Mouse (Mus musculus): ENCODE results near the gene H2al1o. TPM values are rescaled to one million over a fixed set of nuclear protein-coding genes. Genes with fewer than 3 reads are reported as not detected.
"Not testable (repeated sequence)": the region's sequence is repeated elsewhere in the genome, so short reads cannot be mapped to it uniquely, and the experiment has no call there.

H2al1o gene
- not detected in 2 replicates for polyA plus RNA-seq (2014; fragmentation: Nextera tagmentation; extraction: Ambion mirVana)

DNA sequence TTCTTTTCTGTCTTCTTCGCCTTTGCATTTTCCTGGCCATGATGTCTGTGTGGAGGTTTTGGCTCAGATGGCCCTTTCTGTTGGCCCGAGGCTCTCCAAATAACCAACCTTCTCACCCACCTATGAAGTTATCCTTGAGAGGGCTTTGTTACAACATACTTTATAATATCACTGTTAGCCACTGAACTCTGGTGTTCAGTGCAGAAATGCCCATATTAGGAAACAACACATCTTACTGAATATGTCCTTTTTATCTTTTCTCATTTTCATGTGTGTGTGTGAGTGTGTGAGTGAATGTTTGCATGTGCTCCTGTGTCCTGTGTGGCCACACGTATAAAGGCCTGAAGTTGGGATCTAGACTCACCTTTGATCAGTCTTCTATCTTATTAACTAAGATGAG is at the start of gene H2al1o:
Gene H2al1o (minus strand): TSS at position 101 of the 400 bp plus-strand sequence.
- not testable (repeated sequence) for ATAC-seq (ENCODE audit: insufficient number of reproducible peaks, insufficient read depth, low FRiP score, low read depth); H3K27ac ChIP-seq (replicated peaks in 1 of 2; ENCODE audit: control insufficient read depth in 1 of 2, insufficient read depth in 1 of 2, low read depth in 2 of 2, low read length in 2 of 2); H3K4me3 ChIP-seq (ENCODE audit: control insufficient read depth in 1 of 2, insufficient read depth in 1 of 2, low read depth in 1 of 2, low read length in 2 of 2); H3K27me3 ChIP-seq (ENCODE audit: control insufficient read depth, insufficient read depth, low read length); H3K9me3 ChIP-seq (ENCODE audit: control insufficient read depth, low read length); H3K9ac ChIP-seq (ENCODE audit: low read length); H3K4me2 ChIP-seq (ENCODE audit: low read length); H3K36me3 ChIP-seq (ENCODE audit: control insufficient read depth, insufficient read depth, low read length); H3K4me1 ChIP-seq (ENCODE audit: control insufficient read depth in 2 of 2, insufficient read depth in 2 of 2, low read length in 2 of 2)
- WGBS: 66% methylated on average over 3 of the region's 3 CpGs

DNA sequence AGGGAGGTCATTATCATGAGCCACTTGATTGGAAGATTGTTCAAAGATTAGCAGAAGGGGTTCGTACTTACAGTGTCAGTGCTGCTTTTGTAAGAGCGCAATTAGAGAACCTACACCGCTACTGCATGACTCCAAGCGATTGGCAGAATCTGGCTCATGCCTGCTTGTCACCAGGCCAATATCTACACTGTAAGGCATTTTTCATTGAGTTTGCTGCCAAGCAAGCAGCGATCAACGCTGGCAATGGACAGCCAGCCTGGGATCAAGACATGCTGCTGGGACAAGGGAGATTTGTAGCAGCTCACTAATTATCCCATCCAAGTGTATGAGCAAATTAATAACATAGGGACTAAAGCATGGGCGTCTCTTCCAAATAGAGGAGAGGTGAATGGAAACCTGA is 25.8 kb upstream of the H2al1o start:
- H3K36me3 ChIP-seq (ENCODE audit: control insufficient read depth, insufficient read depth, low read length); H3K27ac ChIP-seq (replicated peaks in 1 of 2; ENCODE audit: control insufficient read depth in 1 of 2, insufficient read depth in 1 of 2, low read depth in 2 of 2, low read length in 2 of 2); H3K4me2 ChIP-seq (ENCODE audit: low read length); H3K4me3 ChIP-seq (ENCODE audit: control insufficient read depth in 1 of 2, insufficient read depth in 1 of 2, low read depth in 1 of 2, low read length in 2 of 2); H3K9me3 ChIP-seq (ENCODE audit: control insufficient read depth, low read length); H3K9ac ChIP-seq (ENCODE audit: low read length); ATAC-seq (ENCODE audit: insufficient number of reproducible peaks, insufficient read depth, low FRiP score, low read depth); H3K4me1 ChIP-seq (ENCODE audit: control insufficient read depth in 2 of 2, insufficient read depth in 2 of 2, low read length in 2 of 2); H3K27me3 ChIP-seq (ENCODE audit: control insufficient read depth, insufficient read depth, low read length): not testable (repeated sequence)
- WGBS: 80% methylated on average over 7 of the region's 7 CpGs

- Histone ChIP-seq H3K36me3 (ENCODE audit: control insufficient read depth, insufficient read depth, low read length) (no peaks in the 10 kb centered on the region), H3K4me1 (ENCODE audit: control insufficient read depth in 2 of 2, insufficient read depth in 2 of 2, low read length in 2 of 2) (no peaks in the 10 kb centered on the region)
- ATAC-seq (ENCODE audit: insufficient number of reproducible peaks, insufficient read depth, low FRiP score, low read depth): no peak
These were observed 35.3 kb downstream of the H2al1o start for GRCm38 (mm10) chrX:9536881-9537280.

More at GRCm38 (mm10) chrX:9536881-9537280, 35.3 kb downstream of the H2al1o start:
- H3K9me3 ChIP-seq (ENCODE audit: control insufficient read depth, low read length): no peaks in the 10 kb centered on the region
- no peak overlapping the region for H3K27ac ChIP-seq (replicated peaks in 1 of 2; ENCODE audit: control insufficient read depth in 1 of 2, insufficient read depth in 1 of 2, low read depth in 2 of 2, low read length in 2 of 2)
- H3K4me3 ChIP-seq (ENCODE audit: control insufficient read depth in 1 of 2, insufficient read depth in 1 of 2, low read depth in 1 of 2, low read length in 2 of 2): no peak overlapping the region
- H3K4me2 ChIP-seq (ENCODE audit: low read length): no peak overlapping the region
- 75% methylated on average over 3 of the region's 3 CpGs for WGBS
- H3K9ac ChIP-seq (ENCODE audit: low read length): no peak overlapping the region
- H3K27me3 ChIP-seq (ENCODE audit: control insufficient read depth, insufficient read depth, low read length): no peaks in the 10 kb centered on the region

Other genes with a start within 250 kb of the H2al1o start
- gene H2al1k, start 221.8 kb downstream of the H2al1o start, polyA plus RNA-seq (2014; fragmentation: Nextera tagmentation; extraction: Ambion mirVana): not detected in 2 replicates
- 2.6 and 2.9 TPM in 2 replicates for gene Cybb, start 84.6 kb downstream of the H2al1o start, polyA plus RNA-seq (2014; fragmentation: Nextera tagmentation; extraction: Ambion mirVana)
- gene Dynlt3, start 90.6 kb upstream of the H2al1o start, polyA plus RNA-seq (2014; fragmentation: Nextera tagmentation; extraction: Ambion mirVana): 69.5 and 72.9 TPM in 2 replicates